Mouse (Mus musculus): ENCODE data around the gene Cideb.

DNA sequence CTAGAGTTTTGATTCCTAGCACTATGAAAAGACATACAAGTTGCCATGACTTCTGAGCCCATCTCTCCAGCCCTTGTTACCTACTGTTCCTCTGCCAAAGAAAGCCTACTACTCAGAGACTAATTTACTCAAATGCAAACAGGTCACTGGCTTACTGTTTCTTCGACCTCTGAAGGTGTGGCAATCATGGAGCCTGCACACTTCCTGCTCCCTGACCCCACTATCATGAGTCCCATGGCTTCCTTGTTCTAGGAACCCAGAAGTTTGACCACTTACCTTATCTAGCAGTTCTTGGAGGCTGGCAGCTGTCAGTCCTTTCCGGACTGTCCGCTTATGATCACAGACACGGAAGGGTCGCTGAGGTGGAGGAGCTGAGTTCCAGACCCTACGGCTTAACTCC, 692 bp downstream of the Cideb start:
- no peak for TF ChIP-seq CTCF (IDR thresholded peaks at IDR 0.05; ENCODE audit: low read depth, low read length)
- TF ChIP-seq POLR2A (IDR thresholded peaks at IDR 0.05; ENCODE audit: insufficient read depth, low read length), result no peak
- no peak for TF ChIP-seq EP300 (IDR thresholded peaks at IDR 0.05; ENCODE audit: insufficient read depth, low read depth, low read length)
